Mouse (Mus musculus): ENCODE results near the gene Abtb2.

The Abtb2 gene

GRCm38 (mm10) chr2:103583316-103583715, 17.2 kb downstream of the Abtb2 start:
- peak; percentile 46 to 92 for DNase-seq (ENCODE audit: inconsistent age in 2 of 2, low spot score in 1 of 2)

GRCm38 (mm10) chr2:103584093-103584492, 18.0 kb downstream of the Abtb2 start:
- peak in 1 of 2 experiments; percentile 38 for DNase-seq (ENCODE audit: inconsistent age in 2 of 2, low spot score in 1 of 2)

DNA sequence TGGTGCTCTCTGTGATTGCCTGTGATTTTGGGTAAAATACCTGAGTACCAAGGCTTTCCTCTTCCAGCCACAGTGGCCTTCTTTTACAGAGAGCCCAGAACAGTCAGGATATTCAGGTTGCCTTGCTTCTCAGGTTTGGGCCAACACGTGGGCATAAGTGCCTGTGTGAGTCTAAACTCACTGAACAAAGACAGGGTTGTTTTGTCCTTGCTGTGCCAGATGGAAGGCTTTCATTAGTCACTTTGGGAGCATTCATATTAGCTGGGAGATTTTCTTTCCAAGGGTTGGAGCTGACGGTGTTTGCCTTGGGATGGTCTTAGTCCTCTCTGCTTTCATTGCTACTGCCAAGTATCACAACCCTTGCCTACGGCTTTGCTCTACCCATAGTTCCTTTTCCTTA, 20.3 kb downstream of the Abtb2 start:
- DNase-seq (ENCODE audit: inconsistent age in 2 of 2, low spot score in 1 of 2) = peak in 1 of 2 experiments; percentile 48

GRCm38 (mm10) chr2:103588776-103589175, 22.7 kb downstream of the Abtb2 start:
- DNase-seq (ENCODE audit: inconsistent age in 2 of 2, low spot score in 1 of 2) = peak in 1 of 2 experiments; percentile 75

DNA sequence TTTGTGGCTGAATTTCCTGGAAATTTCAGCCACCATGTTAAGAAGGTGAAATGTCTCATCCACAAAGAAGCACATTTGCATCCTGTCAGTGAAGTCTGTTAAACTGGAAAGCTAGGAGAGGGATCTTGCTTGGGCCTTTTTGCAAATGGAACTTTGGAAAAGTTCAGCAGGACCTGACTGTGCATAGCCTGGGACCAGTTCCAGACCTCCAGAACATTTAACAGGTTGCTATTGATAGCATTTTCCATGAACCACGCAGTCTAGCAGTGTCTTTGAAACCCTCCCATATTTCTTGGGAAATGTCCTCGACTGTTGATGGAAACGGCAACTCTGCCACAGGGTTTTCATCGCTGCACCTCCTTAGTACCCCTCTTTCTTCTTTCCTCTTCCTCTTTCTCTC, 23.3 kb downstream of the Abtb2 start:
- DNase-seq (ENCODE audit: inconsistent age in 2 of 2, low spot score in 1 of 2) = peak in 1 of 2 experiments; percentile 62

GRCm38 (mm10) chr2:103590645-103591044, 24.5 kb downstream of the Abtb2 start:
- no peak for DNase-seq (ENCODE audit: inconsistent age in 2 of 2, low spot score in 1 of 2)

DNA sequence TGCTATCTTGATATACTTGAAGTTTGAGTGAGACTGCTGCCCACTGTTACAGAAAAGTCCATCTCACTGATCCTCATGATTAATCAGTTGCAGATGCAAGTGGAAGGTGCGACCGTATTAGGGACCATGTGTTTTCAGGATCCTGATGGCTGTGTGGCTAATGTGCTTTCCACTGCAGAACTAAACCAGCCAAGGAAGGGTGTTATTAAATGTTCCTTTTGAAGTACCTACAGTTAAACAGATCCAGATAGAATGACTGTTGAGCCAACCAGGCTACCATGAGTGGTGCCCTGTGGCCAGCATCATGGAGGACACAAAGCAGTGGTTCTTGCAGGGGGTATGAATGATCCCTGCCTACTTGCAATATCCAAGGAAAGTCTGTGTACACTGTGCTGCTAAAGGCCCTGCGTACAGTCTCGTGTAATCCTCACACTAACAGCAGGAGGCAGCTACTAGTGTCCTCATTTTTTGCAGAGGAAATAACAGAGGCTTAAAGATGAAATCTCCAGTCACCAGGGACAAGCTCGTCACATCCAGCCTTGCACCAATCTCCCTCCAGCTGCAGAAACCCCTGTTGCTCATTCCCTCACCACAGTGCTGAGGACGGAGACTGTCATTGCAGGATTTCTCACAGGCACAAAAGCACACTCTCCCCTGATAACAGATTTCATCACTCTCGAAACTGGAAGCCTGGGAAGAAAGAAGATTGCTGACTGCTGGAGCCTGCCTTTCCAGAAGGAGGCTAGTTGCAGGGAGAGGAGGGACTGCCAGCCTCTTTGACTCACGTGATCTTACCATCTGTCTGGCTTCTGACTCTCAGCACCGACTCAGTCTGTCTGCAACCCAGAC, 25.9 kb downstream of the Abtb2 start:
- DNase-seq (ENCODE audit: inconsistent age in 2 of 2, low spot score in 1 of 2) = peak; percentile 30 to 70

GRCm38 (mm10) chr2:103592591-103592929, 26.4 kb downstream of the Abtb2 start:
- no peak for DNase-seq (ENCODE audit: inconsistent age in 2 of 2, low spot score in 1 of 2)

GRCm38 (mm10) chr2:103594592-103595011, 28.5 kb downstream of the Abtb2 start:
- peak; percentile 34 to 73 for DNase-seq (ENCODE audit: inconsistent age in 2 of 2, low spot score in 1 of 2)

DNA sequence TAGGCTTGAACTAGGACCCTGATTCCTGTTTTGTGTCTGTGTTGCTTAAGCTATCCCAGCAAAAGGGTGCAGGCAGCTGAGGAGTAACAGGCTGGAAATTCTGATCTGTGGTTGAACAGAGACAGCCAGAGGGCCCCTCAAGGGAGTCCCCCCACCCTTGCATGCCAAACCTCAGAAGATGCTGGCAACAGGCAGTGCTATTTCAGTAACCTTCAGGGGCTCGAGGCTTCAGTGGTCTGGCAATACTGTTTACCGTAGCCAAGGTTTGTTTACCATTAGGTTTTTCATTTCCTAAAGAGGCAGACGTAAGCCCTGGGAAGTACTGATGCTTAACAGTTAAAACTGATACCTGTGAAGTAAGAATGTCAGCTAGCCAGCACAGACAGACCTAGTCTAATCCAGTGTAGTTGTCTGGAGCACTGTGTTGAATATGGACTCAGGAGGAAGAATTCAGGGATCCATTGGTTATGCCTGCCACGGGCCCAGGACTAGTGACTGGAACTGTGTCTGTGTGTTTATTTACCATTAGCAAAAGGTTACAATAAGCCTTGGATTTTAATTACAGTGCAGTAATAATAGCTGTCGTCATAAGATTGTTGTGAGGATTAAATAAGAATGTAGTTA, 29.0 kb downstream of the Abtb2 start:
- DNase-seq (ENCODE audit: inconsistent age in 2 of 2, low spot score in 1 of 2) = no peak

DNA sequence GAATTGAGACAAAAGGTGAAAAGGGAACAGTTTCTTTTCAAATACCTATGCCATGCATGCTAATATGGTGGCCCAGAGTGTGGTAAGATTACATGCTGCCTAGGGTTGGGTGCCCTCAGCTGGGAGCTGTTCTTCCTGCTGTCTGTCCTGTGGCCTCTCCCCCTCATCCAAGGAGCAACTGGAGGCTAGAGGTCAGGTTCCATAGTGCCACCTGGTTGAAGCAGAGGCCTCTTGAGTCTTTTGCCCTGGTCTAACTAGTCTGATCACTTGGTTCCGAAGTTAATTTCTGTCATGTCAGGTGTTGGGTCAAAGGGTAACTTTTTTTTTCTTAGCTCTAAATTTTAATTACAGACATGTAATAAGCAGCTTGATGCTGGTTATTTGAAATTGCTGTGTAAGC, 33.2 kb downstream of the Abtb2 start:
- no peak for DNase-seq (ENCODE audit: inconsistent age in 2 of 2, low spot score in 1 of 2)

GRCm38 (mm10) chr2:103600165-103600891, 34.2 kb downstream of the Abtb2 start:
- peak; percentile 34 to 60 for DNase-seq (ENCODE audit: inconsistent age in 2 of 2, low spot score in 1 of 2)

- DNase-seq (ENCODE audit: inconsistent age in 2 of 2, low spot score in 1 of 2) = peak in 1 of 2 experiments; percentile 36
Observed at GRCm38 (mm10) chr2:103601126-103601525, 35.0 kb downstream of the Abtb2 start.

DNA sequence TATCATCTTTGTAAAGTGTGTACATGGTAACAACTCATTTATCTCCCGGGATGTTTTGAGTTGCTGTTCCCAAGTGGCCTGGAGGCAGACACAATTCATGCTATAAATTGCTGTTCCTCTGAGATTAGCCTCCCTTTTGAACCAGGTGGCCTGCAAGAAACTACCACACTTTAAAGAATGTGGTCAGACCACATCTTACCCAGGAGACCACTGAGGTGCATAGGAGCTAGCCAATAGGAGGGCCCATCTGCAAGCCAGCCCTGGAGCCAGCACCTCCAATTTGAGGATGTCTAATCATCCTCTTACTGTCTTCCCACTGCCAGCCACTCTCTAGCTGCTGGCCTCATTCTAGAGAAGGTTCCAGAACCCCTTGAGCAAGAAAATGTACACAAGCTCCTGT, 35.4 kb downstream of the Abtb2 start:
- no peak for DNase-seq (ENCODE audit: inconsistent age in 2 of 2, low spot score in 1 of 2)

DNA sequence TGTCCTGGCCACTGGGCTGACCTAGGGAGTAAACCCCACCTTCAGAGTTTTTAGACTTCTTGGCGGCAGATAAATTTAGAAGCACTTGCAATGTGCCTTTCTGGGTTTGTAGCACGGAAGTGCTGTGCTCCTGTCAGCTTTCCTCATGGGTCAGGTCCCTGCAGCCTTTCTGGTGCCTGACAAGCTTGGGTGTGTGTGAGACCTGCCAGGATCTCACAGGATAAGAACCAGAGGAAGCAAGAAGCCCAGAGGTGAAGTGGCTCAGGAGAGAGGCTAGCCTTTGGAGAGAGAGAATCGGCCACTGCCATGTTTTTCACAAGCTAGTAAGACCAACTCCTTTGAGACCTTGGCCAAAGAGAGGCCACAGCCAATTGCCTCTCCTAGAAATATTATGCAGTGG, 37.1 kb downstream of the Abtb2 start:
- DNase-seq (ENCODE audit: inconsistent age in 2 of 2, low spot score in 1 of 2) = no peak

DNA sequence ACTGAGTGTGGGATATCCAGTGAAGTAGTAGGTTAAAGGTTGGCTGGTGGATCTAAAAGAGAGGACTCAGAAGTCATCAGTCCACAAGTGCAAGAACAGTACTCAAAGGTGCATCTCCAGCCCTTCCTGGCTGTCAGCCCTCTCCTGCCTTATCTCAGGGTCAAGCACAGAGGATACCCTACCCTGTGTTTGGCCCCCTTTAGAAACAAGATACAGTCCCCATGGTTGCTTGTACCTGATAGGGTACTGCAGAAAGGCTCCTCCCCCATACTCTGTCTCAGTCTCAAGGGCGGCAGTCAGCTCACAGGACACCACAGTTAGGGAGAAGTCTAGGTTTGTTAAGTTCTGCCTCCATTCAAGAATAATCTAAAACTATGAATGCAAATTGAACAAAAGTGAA, 37.8 kb downstream of the Abtb2 start:
- no peak for DNase-seq (ENCODE audit: inconsistent age in 2 of 2, low spot score in 1 of 2)

GRCm38 (mm10) chr2:103605805-103606498, 39.8 kb downstream of the Abtb2 start:
- no peak for DNase-seq (ENCODE audit: inconsistent age in 2 of 2, low spot score in 1 of 2)

DNA sequence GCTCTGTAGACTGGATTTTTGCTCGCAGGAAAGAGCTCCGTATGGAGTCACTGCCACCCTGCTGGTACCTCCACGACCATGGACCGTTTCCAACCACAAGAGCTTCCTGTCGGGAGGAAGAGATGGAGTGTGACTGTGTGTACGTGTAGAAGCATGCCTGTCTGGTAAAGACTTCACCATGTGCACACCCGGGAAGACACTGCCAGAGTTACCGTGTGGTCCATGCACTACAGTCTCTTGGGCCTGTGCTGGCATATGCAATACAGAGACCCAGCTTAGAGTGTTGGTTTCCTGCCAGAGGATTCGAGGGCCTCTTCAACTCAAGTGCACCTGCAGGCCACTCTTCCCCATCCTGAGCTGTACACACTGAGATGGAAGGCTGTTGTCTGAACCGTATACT, 41.8 kb downstream of the Abtb2 start:
- DNase-seq (ENCODE audit: inconsistent age in 2 of 2, low spot score in 1 of 2) = no peak

DNA sequence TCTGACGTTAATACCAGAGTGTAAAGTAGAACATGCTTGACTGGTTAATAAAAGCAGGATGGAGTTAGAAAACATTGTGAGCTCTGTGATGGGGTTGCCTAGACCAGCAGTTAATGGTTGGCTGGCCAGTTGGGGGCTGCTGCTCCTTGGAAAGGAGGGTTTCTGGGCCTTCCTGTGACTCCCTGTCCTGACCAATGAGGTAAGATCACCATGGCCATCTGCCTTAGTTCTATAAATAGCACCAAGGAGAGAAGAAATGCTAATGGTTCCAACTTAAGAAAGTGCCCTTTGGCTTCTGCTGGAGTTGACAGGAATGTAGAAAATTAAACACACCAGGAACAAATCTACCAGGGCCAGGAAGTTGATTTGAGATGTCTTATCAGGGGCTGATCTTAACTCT, 42.8 kb downstream of the Abtb2 start:
- DNase-seq (ENCODE audit: inconsistent age in 2 of 2, low spot score in 1 of 2) = no peak

DNA sequence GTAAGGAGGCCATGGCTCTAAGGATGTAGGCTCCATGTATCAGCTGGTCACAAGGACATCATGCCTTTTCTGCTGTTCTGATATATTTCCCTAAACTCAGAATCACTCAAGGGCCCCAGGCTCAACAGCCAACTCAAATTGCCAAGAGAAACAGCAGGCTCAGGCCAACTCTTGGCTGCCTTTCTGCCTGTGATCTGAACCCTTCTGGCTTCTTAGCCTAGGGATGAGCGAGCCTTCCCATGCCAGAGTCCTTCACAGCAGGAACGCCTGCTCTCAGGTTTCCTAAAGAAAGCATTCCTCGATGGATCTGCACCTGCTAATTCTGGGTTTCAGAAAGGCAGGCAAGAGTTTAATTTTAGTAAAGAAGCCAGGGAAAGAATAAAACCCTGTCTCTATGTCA, 43.4 kb downstream of the Abtb2 start:
- DNase-seq (ENCODE audit: inconsistent age in 2 of 2, low spot score in 1 of 2) = no peak

GRCm38 (mm10) chr2:103610831-103611535, 44.9 kb downstream of the Abtb2 start:
- DNase-seq (ENCODE audit: inconsistent age in 2 of 2, low spot score in 1 of 2) = no peak

All from adrenal gland, adult (tissue).